Mouse (Mus musculus): ENCODE data around the gene Epsti1.

Epsti1 gene

DNA sequence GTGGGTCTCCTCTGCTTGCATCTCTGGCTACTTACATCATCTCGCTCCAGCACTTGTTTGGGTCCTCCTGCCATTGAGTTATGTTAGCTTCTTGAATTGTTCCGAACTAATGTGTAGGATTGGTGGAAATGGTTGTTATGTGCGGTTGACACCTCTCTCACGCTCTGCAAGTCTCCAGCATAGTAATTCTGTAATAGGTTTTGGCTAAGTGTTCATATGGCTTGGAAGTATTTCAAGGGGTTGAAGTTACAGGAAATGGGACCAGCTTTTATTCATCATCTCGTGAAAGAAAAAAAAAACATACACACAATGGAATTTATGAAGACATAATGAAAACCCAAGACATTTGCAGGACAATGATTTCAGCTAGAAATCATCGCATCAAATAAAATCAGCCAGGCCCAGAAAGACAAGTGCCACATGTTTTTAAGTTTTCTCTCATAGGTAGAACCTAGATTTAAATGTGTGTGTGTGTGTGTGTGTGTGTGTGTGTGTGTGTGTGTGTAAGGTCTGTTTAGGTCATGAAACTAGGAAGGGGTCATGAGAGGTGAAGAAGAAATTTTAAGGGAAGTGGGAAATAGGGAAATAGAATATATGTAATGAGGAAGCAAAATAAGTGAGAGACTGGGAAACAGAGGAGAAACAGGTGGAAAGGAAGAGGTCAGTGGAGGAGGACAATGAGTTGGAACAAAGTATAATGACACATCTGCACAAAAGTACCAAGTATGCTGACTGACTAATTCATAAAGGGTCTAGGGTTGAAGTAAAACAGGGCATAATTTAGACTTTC, 19.2 kb downstream of the Epsti1 start:
- no peak for DNase-seq (ENCODE audit: low read depth, low spot score)

DNA sequence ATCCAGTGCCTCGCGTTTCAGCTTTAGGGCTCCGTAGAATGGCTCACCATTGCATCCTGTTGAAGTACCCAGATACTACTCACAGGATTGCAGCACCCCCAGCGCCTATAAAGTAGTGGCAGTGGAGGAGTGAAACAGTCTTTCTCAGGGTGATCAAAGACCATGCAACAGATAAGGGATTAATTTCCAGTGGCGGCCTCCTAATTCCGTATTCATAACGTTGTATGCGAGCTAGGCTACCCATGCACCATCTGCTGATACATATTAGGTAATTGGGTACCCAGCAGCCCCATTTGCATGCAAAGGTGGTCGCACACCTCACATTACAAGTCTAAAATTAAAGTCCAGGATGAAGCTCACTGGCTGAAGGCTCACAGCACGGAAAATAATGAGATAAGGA, 21.4 kb downstream of the Epsti1 start:
- no peak for DNase-seq (ENCODE audit: low read depth, low spot score)

DNA sequence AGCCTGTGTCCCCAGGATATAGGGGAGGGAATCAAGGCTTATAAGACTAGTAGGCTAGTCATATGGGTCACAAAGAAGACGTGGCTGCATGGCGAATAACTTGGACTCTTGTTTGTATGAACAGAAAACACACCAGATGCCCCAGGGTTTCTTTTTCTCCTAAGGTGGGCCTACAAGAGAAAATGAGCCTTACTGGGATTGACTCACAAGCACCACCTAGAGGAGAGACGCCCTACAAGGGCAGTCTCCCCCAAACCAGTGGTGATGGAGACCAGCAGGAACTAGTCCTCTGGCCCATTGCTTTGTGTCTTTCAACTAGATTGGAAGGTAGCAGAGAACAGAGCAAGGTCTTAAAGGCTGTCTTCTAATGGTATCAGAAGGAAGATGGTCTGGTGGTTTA, 22.7 kb downstream of the Epsti1 start:
- DNase-seq (ENCODE audit: low read depth, low spot score) = peak; percentile 12

DNA sequence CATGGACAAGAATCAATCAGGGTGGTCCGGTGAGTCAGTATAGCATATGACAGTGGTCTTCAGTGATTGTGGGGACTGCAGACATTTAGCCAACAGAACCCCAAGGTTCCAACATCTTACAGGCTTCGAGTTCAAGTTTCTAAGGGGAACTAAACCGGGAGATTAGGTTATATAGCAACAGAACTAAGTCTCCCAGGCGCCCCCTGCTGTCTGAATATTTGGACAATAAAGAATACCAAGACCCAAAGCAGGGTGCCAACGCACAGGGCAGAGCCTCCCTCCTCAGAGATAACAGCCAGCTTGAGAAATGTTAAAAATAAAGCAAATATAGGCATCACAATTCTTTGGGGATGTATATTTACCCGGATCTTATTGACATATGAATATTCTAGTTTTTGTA, 24.0 kb downstream of the Epsti1 start:
- DNase-seq (ENCODE audit: low read depth, low spot score) = peak; percentile 46

DNA sequence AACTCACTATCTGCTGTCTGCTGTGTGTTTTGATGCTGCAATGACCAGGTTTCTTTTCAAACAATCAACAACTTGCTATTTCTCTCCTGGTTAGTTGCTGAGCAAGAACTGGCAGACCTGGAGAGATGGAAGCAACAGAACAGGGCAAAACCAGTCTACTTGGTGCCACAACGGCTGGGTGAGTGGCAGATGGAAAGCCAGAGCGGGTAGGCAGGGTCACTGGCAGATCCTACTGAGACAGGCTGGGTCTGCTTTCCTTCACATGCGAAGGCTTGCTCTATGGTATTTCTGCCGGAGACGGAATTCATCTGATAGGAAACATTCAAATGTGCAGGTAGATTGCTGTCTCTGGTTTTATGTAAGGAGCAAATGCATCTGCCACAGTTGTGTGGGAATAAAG, 24.6 kb downstream of the Epsti1 start:
- DNase-seq (ENCODE audit: low read depth, low spot score) = no peak

DNA sequence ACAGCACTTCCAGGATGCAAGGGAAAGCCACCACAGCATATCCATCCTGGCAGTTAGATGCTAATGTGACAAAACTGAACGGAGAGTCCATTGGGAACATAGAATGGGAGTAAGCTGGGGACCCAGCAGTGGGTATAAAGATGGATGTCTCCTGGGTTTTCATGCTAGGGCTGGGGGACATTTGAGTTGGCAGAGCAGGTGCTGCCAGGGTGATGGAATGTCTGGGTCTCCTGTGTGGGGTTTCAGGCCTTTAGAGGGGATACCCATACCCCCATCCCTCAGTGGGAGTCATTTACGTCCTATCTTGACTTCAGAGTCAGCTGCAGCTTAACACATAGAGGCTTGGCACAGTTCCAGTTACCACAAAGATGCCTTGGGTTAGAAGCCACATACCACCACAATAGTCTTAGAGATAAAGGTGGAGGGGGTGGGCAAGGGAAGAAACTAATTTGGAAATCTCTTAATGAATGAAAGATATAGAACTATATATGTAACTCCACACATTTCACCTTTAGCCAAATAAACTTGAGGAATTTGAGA, 25.2 kb downstream of the Epsti1 start:
- DNase-seq (ENCODE audit: low read depth, low spot score) = no peak

DNA sequence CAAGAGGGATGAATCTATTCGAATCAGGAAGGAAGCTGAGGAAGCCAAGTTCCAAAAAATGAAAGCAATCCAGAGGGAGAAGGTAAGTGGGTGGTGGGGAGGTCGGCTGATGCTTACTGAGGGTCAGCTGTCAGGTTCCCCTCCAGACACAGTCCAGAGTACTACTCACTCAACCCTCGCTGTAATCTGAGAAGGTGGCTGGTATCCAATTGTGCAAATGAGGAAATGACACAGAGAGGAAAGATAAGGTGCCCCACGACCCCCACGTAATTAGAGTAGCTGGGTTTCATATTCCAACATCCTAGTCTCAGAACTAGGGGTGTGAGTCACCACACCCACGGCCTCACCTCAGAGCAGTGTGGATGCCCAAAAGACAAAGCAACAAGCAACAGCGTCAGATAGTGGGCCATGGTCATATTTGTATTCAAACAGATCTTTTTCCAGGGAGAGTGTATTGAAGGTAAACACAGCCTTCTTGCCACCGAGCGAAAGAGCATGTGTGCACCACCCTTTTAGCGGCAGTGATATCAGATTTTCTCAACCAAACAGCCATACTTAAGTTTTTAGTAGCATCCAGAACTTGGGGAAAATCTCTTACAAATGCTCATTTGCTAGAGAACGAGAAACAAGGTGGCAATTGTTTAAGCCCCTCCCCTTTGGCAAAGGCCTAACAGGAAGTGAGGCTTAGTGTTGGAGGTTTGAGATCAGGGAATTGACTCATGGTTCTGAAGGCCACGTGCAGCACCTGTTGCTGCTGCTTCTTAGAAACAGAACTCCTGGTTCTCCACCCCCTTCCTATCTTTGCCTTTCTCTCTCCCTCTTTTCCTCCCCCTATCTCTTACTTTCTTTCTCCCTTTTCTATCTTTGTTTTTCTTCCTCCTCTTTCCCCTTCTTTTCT, 28.4 kb downstream of the Epsti1 start:
- no peak for DNase-seq (ENCODE audit: low read depth, low spot score)

DNA sequence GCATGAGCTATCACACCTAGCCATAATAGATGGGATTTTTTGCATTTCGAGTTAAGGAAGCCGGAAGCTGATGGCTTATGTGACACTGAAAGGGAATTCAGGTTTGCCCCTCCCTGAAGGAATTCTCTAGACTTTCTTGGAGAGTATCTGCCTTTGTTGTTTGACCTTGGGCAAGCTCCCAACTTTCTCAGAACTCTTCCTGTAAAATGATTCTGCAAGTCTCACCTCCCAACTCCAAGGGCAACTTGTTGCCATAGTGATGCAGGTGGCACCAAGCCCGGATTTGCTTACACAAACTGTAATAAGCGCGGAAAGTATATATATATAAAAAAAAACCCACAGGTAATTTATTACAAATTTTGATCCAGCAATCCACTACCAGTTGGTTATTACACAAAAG, 29.2 kb downstream of the Epsti1 start:
- DNase-seq (ENCODE audit: low read depth, low spot score) = peak; percentile 49

DNA sequence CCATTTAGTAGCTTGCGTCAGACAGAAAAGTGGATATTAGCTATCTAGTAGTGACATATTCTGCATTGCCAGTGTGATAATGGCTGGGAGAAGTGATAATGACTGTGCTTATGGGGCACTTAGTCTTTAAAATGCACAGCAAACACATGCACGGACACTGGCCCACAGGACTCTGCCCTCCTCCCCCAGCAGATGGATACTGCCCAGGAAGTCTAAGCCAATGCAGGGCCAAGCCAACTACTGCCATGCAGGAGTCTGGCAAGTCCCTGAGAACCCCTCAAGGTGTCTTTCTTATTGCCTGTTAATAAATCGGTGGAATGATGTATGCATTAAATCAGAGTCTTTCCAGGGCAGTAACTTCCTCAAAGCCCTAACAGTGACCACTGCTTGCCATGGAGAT, 30.4 kb downstream of the Epsti1 start:
- DNase-seq (ENCODE audit: low read depth, low spot score) = no peak

DNA sequence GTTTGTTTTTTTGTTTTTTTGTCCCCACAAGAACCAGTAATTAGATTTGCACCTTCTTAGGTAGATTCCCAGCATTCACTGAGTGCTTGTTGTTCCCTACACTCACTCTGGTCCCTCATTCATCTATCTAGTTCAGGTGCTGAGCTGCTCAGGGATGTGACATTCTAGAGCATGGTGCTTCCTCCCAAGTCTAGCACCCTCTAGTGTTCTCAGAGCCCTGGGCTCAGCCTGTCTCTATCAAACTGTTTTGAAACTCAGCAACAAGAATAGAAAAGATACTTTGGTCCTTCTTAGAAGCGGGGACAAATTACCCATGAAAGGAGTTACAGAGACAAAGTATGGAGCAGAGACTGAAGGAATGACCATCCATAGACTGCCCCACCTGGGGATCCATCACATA, 37.1 kb downstream of the Epsti1 start:
- peak; percentile 4 for DNase-seq (ENCODE audit: low read depth, low spot score)

DNA sequence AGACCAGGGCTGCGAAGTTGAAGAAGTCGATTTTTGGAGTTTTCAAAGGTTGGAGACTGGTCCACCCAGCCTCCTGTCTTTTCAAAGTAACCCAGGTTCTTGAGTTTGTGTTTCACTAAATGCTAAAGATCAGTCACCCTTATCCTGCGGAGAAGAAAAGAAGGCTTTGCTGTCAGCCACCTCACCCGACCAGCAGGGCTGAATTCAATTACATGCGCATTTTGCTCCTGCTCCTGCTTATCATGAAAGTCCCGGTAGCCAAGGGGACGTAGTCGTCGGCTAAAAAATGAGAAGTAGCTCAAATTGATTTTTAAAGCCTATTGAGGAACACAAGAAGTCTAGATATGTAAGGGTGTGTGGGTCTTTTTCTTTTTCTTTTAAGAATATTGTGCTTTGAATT, 38.2 kb downstream of the Epsti1 start:
- DNase-seq (ENCODE audit: low read depth, low spot score) = no peak

DNA sequence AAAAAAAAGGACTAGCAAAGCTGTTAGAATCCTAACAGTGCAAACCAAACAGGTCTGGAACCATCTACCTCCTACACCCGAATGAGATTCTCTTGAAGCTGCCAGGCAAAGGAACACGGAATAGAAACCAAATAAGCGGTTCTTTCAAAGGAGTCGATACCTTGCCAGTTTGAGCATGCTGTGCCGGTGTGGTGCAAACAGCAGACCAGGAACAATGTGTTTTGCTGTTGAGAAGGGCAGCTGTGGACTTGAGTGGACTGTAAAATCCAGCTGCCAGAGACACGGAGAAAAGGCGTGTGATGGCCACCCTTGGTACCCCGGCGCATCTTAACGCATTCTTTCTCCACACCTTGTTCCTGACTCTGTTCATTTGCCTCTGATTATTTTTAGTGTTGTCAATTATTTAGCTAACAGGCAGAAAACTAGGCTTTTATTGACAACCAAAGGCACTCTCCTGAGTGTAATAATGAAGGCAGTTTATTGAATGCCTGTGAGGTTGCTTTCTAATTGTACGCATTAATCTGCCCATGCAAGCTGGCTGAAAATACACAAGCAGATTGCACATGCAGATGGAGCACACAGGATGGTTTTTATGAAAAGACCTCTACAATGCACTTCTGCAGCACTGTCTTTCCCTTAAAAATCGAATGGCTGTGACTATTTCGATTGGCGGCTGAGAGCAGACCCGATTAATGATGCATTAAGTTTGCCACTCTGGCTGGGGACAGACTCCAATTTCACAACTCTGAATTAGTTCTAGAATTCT, 38.9 kb downstream of the Epsti1 start:
- no peak for DNase-seq (ENCODE audit: low read depth, low spot score)

DNA sequence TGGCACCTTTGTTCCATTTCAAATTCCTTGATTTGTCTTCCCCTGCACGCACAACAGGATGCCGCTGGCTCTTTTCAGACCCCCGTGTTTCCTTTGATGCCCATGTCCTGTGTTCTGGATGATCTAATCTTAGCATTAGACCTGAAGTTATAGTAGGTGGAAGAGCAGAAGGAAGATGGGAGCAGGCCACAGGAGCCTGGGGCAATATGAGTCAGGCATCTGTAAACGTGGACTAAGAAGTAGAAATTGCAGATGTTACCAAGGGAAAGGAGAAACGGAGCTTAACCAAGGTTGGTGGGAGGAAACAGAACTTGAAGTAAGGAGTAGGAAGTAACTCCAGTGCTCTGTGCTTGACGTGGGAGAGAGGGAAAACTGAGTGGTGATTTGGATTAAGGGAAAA, 57.7 kb downstream of the Epsti1 start:
- DNase-seq (ENCODE audit: low read depth, low spot score) = no peak

DNA sequence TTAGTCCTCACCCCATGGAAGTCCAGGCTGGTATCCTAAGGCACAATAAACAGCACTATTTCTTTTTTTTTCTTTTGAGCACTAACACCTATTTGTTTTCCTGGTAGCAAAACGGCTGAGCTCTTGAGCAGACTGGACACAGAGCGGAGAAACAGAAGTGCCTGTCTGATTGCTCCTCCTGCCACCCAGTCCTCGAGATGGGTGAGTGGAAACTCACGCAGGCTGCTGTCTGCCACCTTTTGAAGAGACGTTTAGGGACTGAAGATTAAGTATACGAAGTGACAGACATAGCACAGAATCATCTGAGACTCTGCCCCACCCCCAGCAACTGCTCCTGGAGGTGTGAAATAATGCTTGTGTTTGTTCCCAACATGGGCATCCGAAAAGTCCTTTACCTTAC, 59.5 kb downstream of the Epsti1 start:
- no peak for DNase-seq (ENCODE audit: low read depth, low spot score)

DNA sequence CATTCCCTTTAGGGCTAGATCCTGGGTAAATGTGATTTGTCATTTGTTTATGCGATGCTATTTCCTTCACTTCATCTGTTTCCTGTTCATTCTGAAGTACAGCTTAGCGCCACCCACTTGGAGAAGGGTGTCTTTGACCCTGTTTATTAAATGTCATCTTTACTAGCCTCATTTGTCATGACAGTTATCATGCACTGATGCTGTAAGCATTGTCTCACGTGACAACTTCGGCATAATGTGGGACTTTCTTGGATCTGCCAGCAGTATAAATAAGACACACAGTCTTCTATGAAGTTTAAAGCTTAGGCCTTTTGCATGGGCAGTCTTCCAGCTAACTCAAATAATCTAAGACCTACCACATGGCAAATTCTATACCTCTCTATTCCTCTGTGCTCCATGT, 67.3 kb downstream of the Epsti1 start:
- no peak for DNase-seq (ENCODE audit: low read depth, low spot score)

DNA sequence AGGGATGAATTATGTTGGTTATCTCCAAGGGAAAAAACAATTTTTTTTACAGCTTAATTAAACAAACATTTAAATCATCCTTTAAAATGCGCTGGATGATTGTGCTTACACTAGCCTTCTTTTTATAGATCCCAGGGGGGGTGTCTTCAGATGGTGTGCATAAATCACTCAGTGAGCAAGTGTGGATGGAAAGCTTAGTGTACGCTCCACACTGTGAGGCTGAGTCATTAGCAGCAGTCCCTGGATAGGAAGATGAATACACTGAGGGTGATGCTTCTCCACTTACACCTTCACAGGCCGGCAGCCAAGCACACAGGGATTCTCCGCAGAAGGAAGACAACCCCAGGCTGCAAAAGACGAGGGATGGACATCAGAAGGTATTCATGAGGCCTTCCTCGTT, 70.2 kb downstream of the Epsti1 start:
- DNase-seq (ENCODE audit: low read depth, low spot score) = no peak

DNA sequence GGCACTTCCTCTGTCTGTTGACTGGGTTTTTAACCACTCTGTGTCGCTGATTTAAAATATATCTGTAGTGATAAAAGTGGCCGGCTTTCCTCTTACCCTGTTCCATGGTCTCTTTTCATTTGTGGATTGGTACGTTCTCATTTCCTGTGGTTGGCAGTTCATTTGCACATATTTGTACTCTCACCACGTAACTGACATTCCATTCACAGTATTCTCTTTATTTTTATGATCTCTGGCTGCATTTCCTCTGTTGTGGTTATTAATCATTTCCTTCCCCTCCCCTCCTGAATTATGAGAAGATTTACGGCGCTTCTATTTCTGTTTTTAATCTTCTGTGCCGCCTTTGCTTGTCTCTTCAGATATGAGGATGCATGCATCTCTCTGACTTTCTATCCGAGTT, 71.7 kb downstream of the Epsti1 start:
- DNase-seq (ENCODE audit: low read depth, low spot score) = no peak

DNA sequence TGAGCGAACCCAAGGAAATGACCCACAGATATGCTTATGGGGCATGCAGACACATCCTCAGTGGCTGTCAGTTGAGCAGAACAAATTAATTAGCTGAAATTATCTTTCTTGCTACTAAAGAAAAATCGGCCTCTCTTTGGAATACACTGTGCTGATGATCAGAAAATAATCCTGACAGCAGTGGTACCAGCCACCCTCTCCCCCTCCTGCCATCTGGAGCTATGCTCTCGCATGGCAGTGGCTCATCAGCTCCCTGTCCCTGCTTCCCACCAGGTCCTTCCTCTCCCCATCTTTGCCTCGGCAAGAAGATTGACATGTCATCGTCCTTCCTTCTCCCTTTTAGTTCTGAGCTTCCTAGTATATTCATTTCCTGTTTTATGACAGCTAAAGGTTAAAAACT, 77.5 kb downstream of the Epsti1 start:
- no peak for DNase-seq (ENCODE audit: low read depth, low spot score)

DNA sequence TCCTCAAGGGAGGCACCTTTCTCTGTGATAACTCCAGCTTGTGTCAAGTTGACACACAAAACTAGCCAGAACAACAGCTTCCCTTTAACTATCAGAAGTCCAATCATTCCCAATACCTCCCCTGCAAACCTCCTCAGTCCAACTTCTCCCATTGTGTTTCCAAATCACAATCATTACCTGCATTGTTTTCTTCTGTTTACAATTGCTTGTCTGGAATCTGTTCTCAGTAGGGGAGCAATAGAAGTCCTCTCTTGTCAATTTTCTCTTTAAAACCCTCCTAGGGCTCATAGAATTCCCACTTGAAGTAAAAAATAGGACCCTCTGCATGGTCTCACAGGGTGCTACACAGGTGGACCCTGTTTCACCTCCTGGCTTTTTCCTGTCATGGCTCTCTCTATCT, 93.7 kb downstream of the Epsti1 start:
- peak; percentile 63 for DNase-seq (ENCODE audit: low read depth, low spot score)

DNA sequence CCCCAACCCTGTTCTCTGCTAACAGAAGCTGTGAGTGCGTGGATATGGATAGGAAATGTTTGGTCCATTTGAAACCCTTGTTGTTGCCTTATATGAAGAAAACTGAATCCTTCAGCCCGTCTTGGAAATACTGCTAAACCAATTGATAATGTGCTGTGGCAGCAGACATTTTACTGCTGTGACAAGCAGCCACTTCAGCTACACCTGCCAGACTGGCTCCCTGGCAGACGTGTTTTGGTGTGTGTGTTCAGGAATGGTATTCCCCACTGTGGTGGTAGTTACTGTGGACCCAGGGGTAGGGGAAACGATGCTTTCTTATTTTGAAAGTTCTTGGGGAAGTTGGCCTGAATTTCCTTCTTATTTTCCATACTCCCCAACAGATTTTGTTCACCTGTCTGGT, 100.4 kb downstream of the Epsti1 start:
- DNase-seq (ENCODE audit: low read depth, low spot score) = no peak

DNA sequence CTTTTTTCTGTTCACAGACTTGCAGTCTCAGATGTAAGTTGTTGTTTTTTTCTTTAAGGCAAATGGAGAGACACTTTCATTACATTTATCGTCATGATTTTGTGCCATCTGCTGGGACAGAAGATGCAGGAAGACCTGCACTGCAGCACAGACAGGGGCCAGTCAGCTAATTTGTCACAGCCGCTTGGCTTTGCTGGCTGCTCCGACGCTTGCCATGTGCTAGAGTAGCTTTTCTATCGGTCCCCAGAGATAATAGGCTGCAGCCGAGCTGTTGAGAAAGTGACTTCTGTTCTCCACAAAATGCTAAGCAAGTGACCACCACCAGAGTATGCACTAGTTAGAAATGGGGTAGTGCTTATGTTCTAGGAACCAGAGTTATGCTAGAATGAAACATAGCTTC, 104.0 kb downstream of the Epsti1 start:
- DNase-seq (ENCODE audit: low read depth, low spot score) = no peak

DNA sequence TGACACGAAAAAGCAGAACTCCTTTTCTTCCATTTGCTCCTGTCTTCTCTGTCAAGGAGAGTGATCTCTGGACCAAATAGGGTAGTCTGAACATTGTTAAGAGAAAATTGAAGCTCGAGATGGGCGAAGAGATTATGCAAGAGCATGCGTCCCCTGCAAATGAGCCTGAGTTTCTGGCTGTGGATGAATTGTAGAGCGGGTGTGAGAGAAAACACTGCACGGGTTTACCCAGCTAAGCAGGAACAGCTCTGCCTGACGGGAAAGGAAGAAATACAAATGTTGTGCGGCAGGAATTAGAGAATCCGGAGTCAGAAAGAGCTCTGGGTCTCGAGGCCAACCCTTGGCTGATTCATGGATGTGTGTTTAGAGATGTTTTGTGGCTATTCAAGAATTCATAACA, 107.8 kb downstream of the Epsti1 start:
- DNase-seq (ENCODE audit: low read depth, low spot score) = no peak
